Mouse (Mus musculus) ES-Bruce4 (cell line): ENCODE results near the gene Tspoap1.

ENCODE experiments used
- CTCF ChIP-seq: IDR thresholded peaks from one replicate; pipeline ENCODE4 v1.8.1; 2011; ENCODE audit warnings: low read depth, low read length
- EP300 ChIP-seq: IDR thresholded peaks from 2 replicates; pipeline ENCODE4 v1.6.1; 2011; ENCODE audit warnings: low read depth, low read length; ENCODE audit not compliant: insufficient read depth
- POLR2A ChIP-seq: IDR thresholded peaks from one replicate; pipeline ENCODE4 v1.8.1; 2011; ENCODE audit warnings: low read length; ENCODE audit not compliant: insufficient read depth

GRCm38 (mm10) chr11:87760301-87761081, at the start of gene Tspoap1:
- TF ChIP-seq CTCF (no peak), POLR2A (no peak), EP300 (no peak)
